Mouse (Mus musculus): ENCODE results near the gene Slc37a3. TPM values are rescaled to one million over a fixed set of nuclear protein-coding genes. Genes with fewer than 3 reads are reported as not detected.

Gene Slc37a3
- 9.3 and 13.8 TPM in 2 replicates for polyA plus RNA-seq (2012; rRNA removed; ENCODE audit: low replicate concordance)

GRCm38 (mm10) chr6:39377311-39377827 is at the start of gene Slc37a3:
TSS of gene Slc37a3 (minus strand) at chr6:39377675.

GRCm38 (mm10) chr6:39419851-39420721 is 42.6 kb upstream of the Slc37a3 start, which contains the start of gene Mkrn1:
TSS of gene Mkrn1 (minus strand) at chr6:39420462.

GRCm38 (mm10) chr6:39381125-39381880 is 3.8 kb upstream of the Slc37a3 start, which contains the start of gene Rab19:
TSS of gene Rab19 (plus strand) at chr6:39381175.

Other genes starting within 250 kb of the Slc37a3 start
- gene Kdm7a, start 170.9 kb downstream of the Slc37a3 start, polyA plus RNA-seq (2012; rRNA removed; ENCODE audit: low replicate concordance), result 0.65 and 1.4 TPM in 2 replicates
- gene Rab19, start 3.5 kb upstream of the Slc37a3 start, polyA plus RNA-seq (2012; rRNA removed; ENCODE audit: low replicate concordance), result 3.3 and 5.4 TPM in 2 replicates
- gene Mkrn1, start 42.8 kb upstream of the Slc37a3 start, polyA plus RNA-seq (2012; rRNA removed; ENCODE audit: low replicate concordance), result 45.1 and 75.5 TPM in 2 replicates
- gene Dennd2a, start 180.2 kb upstream of the Slc37a3 start, polyA plus RNA-seq (2012; rRNA removed; ENCODE audit: low replicate concordance), result 2.2 and 2.3 TPM in 2 replicates
- 7.8 and 12.4 TPM in 2 replicates for gene Adck2, start 196.2 kb upstream of the Slc37a3 start, polyA plus RNA-seq (2012; rRNA removed; ENCODE audit: low replicate concordance)
- not detected in 2 replicates for gene Gm42420, start 208.1 kb upstream of the Slc37a3 start, polyA plus RNA-seq (2012; rRNA removed; ENCODE audit: low replicate concordance)
- gene Ndufb2, start 214.9 kb upstream of the Slc37a3 start, polyA plus RNA-seq (2012; rRNA removed; ENCODE audit: low replicate concordance), result 766 and 800 TPM in 2 replicates

Measured in duodenum, adult 2 months (tissue).